Mouse (Mus musculus) heart, postnatal 0 days (tissue): ENCODE results near the gene Shc1.

Source experiments
- CTCF ChIP-seq: IDR thresholded peaks from 2 replicates; pipeline ENCODE4 v1.5.1; 2016; ENCODE audit warnings: antibody characterized with exemption, control low read depth, low read depth
- EP300 ChIP-seq: IDR thresholded peaks from 2 replicates; pipeline ENCODE4 v1.6.1; 2016; ENCODE audit warnings: antibody characterized with exemption, low read depth

GRCm38 (mm10) chr3:89425141-89425525 is 6.9 kb downstream of the Shc1 start:
- TF ChIP-seq CTCF: no peak
- no peak for TF ChIP-seq EP300
